Mouse (Mus musculus) neural tube, embryonic 11.5 days (tissue): ENCODE data around the gene Shank1. TPM values are rescaled to one million over a fixed set of nuclear protein-coding genes. Genes with fewer than 3 reads are reported as not detected.

Experiments used
- ATAC-seq: fragments of 200-750 bp; cut with Nextera tagmentation; 2 replicates; pipeline ENCODE4 v1.8.0; 2017; ENCODE audit warnings: moderate number of reproducible peaks, mild to moderate bottlenecking, moderate TSS enrichment, moderate library complexity; ENCODE audit not compliant: insufficient read depth, low FRiP score, low TSS enrichment
- DNase-seq: peaks from one replicate; pipeline ENCODE4 v3.0.0-alpha.2; 2015; ENCODE audit warnings: low spot score
- H3K27ac ChIP-seq: fragments of 300-500 bp; sonication (generic); 2 replicates; pipeline ENCODE4 v1.5.1; 2014; ENCODE audit warnings: low read depth, mild to moderate bottlenecking, low read length
- H3K27me3 ChIP-seq: fragments of 300-500 bp; sonication (generic); 2 replicates; pipeline ENCODE4 v1.6.1; 2014; ENCODE audit warnings: mild to moderate bottlenecking, low read length, mixed read lengths; ENCODE audit not compliant: control insufficient read depth, insufficient read depth
- H3K36me3 ChIP-seq: fragments of 300-500 bp; sonication (generic); 2 replicates; pipeline ENCODE4 v1.6.1; 2014; ENCODE audit warnings: mild to moderate bottlenecking, low read length, moderate library complexity, mixed read lengths; ENCODE audit not compliant: control insufficient read depth, insufficient read depth
- H3K4me1 ChIP-seq: fragments of 300-500 bp; sonication (generic); 2 replicates; pipeline ENCODE4 v1.6.1; 2014; ENCODE audit warnings: low read length, mixed read lengths; ENCODE audit not compliant: control insufficient read depth, insufficient read depth
- H3K4me2 ChIP-seq: fragments of 300-500 bp; sonication (generic); 2 replicates; pipeline ENCODE4 v1.6.1; 2014; ENCODE audit warnings: low read depth, mild to moderate bottlenecking, moderate library complexity
- H3K4me3 ChIP-seq: fragments of 300-500 bp; sonication (generic); 2 replicates; pipeline ENCODE4 v1.5.1; 2014; ENCODE audit warnings: low read depth, low read length
- H3K9ac ChIP-seq: fragments of 300-500 bp; sonication (generic); 2 replicates; pipeline ENCODE4 v1.6.1; 2014; ENCODE audit warnings: mild to moderate bottlenecking, low read length
- H3K9me3 ChIP-seq: fragments of 300-500 bp; sonication (generic); 2 replicates; pipeline ENCODE4 v1.6.1; 2016; ENCODE audit warnings: low read length; ENCODE audit not compliant: control insufficient read depth
- WGBS: fragments of 180-500 bp; shearing (Covaris S2); extraction: QIAGEN DNeasy Blood & Tissue Kit; methylation state at CpG from one replicate; pipeline ENCODE4 v1.1.7; 2014; 5-methylcytosine and 5-hydroxymethylcytosine counted together
- polyA plus RNA-seq: library from polyadenylated mRNA; unstranded; fragments of >200 nt; fragmentation: Nextera tagmentation; extraction: Ambion mirVana; gene quantifications from 2 replicates; pipeline ENCODE4 v1.2.1, GENCODE M21; 2014

Gene Shank1
- polyA plus RNA-seq, 1 experiment from 2014 or later, result 4.7 TPM

DNA sequence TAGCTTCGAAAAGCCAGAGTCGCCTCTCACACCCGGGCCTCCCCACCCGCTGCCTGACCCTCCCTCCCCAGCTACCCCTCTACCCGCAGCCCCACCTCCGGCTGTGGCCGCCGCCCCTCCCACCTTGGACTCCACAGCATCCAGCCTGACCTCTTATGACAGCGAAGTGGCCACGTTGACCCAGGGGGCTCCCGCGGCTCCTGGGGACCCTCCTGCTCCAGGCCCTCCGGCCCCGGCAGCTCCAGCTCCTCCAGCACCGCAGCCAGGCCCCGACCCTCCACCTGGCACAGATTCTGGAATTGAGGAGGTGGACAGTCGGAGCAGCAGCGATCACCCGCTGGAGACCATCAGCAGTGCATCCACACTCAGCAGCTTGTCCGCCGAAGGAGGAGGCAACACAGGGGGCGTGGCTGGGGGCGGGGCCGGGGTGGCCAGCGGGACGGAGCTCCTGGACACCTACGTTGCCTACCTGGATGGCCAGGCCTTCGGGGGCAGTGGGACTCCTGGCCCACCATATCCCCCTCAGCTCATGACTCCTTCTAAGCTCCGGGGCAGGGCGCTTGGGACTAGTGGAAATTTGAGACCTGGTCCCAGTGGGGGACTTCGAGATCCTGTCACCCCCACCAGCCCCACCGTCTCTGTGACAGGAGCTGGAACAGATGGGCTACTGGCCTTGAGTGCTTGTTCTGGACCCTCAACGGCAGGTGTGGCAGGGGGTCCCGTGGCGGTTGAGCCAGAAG lies 43.7 kb downstream of the Shank1 start:
- ATAC-seq (no peak), DNase-seq (peak; percentile 35)
- Histone ChIP-seq H3K27ac (no peak overlapping the region), H3K9me3 (no peaks in the 10 kb centered on the region), H3K27me3 (peaks cover 83% of the 10 kb centered on the region), H3K36me3 (no peaks in the 10 kb centered on the region), H3K4me3 (0 out of 2 replicates have a peak overlapping the region, but pooled peaks have one; percentile 12), H3K9ac (no peak overlapping the region), H3K4me2 (peak overlapping the region; percentile 31; the same call in 1 of the 2 replicates), H3K4me1 (peaks cover 23% of the 10 kb centered on the region)
- WGBS, result 2% methylated on average over 32 of the region's 35 CpGs

DNA sequence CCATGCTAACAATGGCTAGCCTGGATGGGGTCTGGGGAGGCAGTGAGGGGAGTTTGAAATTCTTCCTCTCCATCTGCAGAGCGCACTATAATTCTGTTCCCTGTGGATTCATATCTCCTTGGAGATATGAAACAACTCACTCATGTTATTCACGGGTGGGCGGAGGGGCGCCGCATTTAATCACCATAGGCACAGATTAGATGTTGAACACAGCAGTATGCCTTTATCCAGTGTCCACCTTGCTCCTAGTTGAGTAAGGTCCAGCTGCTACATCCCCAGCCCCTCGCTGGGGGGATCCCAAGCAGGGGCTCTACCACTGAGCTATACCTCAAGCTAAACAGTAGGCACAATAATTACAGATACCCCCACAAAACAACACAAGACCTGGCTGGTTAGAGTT lies 45.4 kb downstream of the Shank1 start:
- Histone ChIP-seq H3K9me3 (no peaks in the 10 kb centered on the region), H3K27ac (no peak overlapping the region), H3K36me3 (no peaks in the 10 kb centered on the region), H3K4me3 (no peak overlapping the region), H3K4me2 (no peak overlapping the region), H3K4me1 (peaks cover 24% of the 10 kb centered on the region), H3K27me3 (peaks cover 78% of the 10 kb centered on the region), H3K9ac (no peak overlapping the region)
- DNase-seq (no peak), ATAC-seq (no peak)
- WGBS, result 67% methylated on average over 6 of the region's 6 CpGs

DNA sequence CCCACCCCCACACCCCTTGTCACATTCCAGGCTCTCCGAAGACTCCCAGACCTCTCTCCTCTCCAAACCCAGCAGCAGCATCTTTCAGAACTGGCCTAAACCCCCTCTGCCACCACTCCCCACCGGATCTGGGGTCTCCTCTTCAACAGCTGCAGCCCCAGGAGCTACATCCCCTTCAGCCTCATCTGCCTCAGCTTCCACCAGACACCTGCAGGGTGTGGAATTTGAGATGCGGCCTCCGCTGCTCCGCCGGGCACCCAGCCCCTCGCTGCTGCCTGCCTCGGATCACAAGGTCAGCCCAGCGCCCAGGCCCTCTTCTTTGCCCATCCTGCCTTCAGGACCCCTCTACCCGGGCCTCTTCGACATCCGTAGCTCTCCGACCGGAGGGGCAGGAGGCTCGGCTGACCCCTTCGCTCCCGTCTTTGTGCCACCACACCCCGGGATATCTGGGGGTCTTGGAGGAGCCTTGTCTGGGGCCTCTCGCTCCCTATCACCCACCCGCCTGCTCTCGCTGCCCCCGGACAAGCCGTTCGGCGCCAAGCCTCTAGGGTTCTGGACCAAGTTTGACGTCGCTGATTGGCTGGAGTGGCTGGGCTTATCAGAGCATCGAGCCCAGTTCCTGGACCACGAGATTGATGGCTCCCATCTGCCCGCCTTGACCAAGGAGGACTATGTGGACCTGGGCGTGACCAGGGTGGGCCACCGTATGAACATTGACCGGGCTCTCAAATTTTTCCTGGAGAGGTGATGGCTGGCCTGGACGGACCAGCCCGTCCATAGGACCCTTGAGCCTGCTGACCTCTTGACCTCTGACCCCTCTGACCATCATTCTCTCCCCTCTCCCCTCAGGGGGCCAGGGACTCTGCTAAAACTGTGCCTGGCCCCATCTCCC lies 46.8 kb downstream of the Shank1 start:
- ATAC-seq (no peak), DNase-seq (peak; percentile 50)
- Histone ChIP-seq H3K27me3 (peaks cover 74% of the 10 kb centered on the region), H3K36me3 (no peaks in the 10 kb centered on the region), H3K4me2 (peak overlapping the region; percentile 36), H3K9ac (0 out of 2 replicates have a peak overlapping the region, but pooled peaks have one; percentile 14), H3K4me3 (peak overlapping the region; percentile 18), H3K4me1 (peaks cover 23% of the 10 kb centered on the region), H3K27ac (0 out of 2 replicates have a peak overlapping the region, but pooled peaks have one; percentile 14), H3K9me3 (no peaks in the 10 kb centered on the region)
- WGBS, result 3% methylated on average over 35 of the region's 35 CpGs

- H3K4me2 ChIP-seq, result peak overlapping the region; percentile 36; the same call in 1 of the 2 replicates
- H3K27me3 ChIP-seq, result peaks cover 71% of the 10 kb centered on the region
- DNase-seq (no peak), ATAC-seq (no peak)
- peaks cover 23% of the 10 kb centered on the region for H3K4me1 ChIP-seq
- WGBS, result 19% methylated on average over 10 of the region's 10 CpGs
- no peaks in the 10 kb centered on the region for H3K9me3 ChIP-seq
- H3K27ac ChIP-seq, result no peak overlapping the region
- no peaks in the 10 kb centered on the region for H3K36me3 ChIP-seq
- no peak overlapping the region for H3K9ac ChIP-seq
- no peak overlapping the region for H3K4me3 ChIP-seq
Measured at GRCm38 (mm10) chr7:44357531-44357930, 47.5 kb downstream of the Shank1 start.

DNA sequence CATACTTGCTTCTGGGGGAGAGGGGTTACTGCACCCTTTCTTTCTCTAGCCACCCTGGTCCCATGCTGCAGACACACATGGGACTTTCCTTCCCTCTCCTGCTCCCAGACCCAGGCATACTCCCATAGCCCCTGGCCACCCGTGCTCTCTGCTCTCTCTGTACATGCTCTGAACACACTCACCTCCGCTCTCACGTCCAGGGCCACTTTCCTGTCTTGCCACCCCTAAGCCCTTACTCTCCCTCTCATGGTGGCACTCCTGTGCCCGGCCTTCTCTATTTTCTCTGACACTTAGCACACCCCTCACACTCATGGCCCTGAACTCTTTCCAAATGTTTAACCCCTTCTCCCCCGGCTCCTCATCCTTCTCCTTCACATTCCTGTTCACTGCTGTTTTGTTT lies 48.0 kb downstream of the Shank1 start:
- Histone ChIP-seq H3K9me3 (no peaks in the 10 kb centered on the region), H3K27me3 (peaks cover 69% of the 10 kb centered on the region), H3K4me3 (no peak overlapping the region), H3K4me2 (no peak overlapping the region), H3K36me3 (no peaks in the 10 kb centered on the region), H3K9ac (no peak overlapping the region), H3K4me1 (peaks cover 21% of the 10 kb centered on the region), H3K27ac (no peak overlapping the region)
- WGBS, result 21% methylated on average over 5 of the region's 5 CpGs
- DNase-seq (no peak), ATAC-seq (no peak)

- peak overlapping the region; percentile 35 for H3K9ac ChIP-seq
- DNase-seq, result peak; percentile 66
Measured at GRCm38 (mm10) chr7:44358886-44359654, 49.0 kb downstream of the Shank1 start.

DNA sequence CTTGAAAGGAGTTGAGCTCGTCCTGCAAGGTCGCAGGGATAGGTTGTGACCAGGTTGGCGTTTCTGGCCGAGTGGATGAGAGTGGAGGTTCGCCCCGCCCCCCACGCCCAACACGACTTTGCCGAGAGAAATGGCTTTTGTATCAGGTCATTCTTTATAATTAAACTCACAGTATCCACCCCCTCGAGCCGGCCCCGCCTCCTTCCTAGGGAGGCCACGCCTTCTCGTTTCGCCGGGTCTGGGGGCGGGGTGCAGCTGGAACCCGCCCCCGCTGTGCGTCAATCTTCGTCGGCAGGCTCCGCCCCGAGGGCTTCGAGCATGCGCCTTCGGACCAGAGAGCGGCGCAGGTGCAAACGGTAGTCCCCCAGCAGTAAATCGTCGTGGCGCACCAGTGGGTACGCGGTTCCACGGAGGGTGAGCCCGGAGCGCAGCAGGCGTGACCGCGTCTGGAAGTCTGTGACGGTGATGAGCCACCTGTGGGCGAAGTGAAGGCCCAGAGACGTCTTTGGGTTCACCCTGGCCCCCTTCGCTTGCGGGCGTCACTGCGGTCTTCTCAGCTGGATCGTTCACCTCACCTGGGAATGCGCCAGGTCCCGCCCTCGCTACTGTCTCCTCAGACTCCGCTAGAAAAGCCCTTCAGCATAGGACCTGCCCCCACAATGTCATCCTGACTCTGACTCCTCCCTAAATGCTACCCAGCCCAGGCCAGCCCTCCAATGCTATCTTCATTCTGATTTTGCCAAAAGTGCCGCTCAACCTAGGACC lies 50.0 kb downstream of the Shank1 start:
- peaks cover 18% of the 10 kb centered on the region for H3K4me1 ChIP-seq
- H3K4me2 ChIP-seq, result peak overlapping the region; percentile 73
- peak overlapping the region; percentile 46 for H3K9ac ChIP-seq
- peak overlapping the region; percentile 73 for H3K27ac ChIP-seq
- H3K4me3 ChIP-seq, result peak overlapping the region; percentile 39
- DNase-seq, result peak; percentile 96
- H3K27me3 ChIP-seq, result peaks cover 48% of the 10 kb centered on the region
- 0% methylated on average over 54 of the region's 54 CpGs for WGBS
- no peaks in the 10 kb centered on the region for H3K9me3 ChIP-seq
- ATAC-seq, result peak; percentile 71
- no peaks in the 10 kb centered on the region for H3K36me3 ChIP-seq

More at GRCm38 (mm10) chr7:44358886-44359654, 49.0 kb downstream of the Shank1 start:
- ATAC-seq, result peak; percentile 24; the same call in 1 of the 2 replicates
- WGBS, result 4% methylated on average over 22 of the region's 26 CpGs
- Histone ChIP-seq H3K4me2 (peak overlapping the region; percentile 73), H3K9me3 (no peaks in the 10 kb centered on the region), H3K27ac (peak overlapping the region; percentile 73), H3K4me1 (peaks cover 18% of the 10 kb centered on the region), H3K36me3 (no peaks in the 10 kb centered on the region), H3K27me3 (peaks cover 58% of the 10 kb centered on the region), H3K4me3 (peak overlapping the region; percentile 39)
